Mouse (Mus musculus) myocyte (in vitro differentiated cells): ENCODE measurements around the gene Dnah6. TPM values are rescaled to one million over a fixed set of nuclear protein-coding genes. Genes with fewer than 3 reads are reported as not detected.

Experiments
- H3K27me3 ChIP-seq: one replicate; pipeline ENCODE4 v1.6.1; 2011; ENCODE audit not compliant: control insufficient read depth, insufficient read depth, insufficient read length
- H3K36me3 ChIP-seq: one replicate; pipeline ENCODE4 v1.6.1; 2011; ENCODE audit not compliant: control insufficient read depth, insufficient read depth
- H3K4me2 ChIP-seq: one replicate; pipeline ENCODE4 v1.6.1; 2011; ENCODE audit warnings: low read depth, control low read depth
- H3K4me3 ChIP-seq: one replicate; pipeline ENCODE4 v1.5.1; 2011; ENCODE audit warnings: mild to moderate bottlenecking, control low read depth, moderate library complexity
- H3K79me2 ChIP-seq: one replicate; pipeline ENCODE4 v1.6.1; 2011; ENCODE audit not compliant: control insufficient read depth, insufficient read depth
- H3ac ChIP-seq: one replicate; pipeline ENCODE4 v1.6.1; 2011; ENCODE audit not compliant: control insufficient read depth, insufficient read length
- CEBPB ChIP-seq: IDR thresholded peaks from 2 replicates; pipeline ENCODE4 v1.6.1; 2011; ENCODE audit warnings: mild to moderate bottlenecking, moderate library complexity; ENCODE audit not compliant: poor library complexity, insufficient read depth, severe bottlenecking
- E2F4 ChIP-seq: IDR thresholded peaks from one replicate; pipeline ENCODE4 v1.6.1; 2011; ENCODE audit warnings: mild to moderate bottlenecking, control low read depth, moderate library complexity; ENCODE audit not compliant: insufficient read depth
- MAX ChIP-seq: IDR thresholded peaks from one replicate; pipeline ENCODE4 v1.6.1; 2011; ENCODE audit warnings: low read depth, mild to moderate bottlenecking, control low read depth
- MYOD1 ChIP-seq, 3 experiments: IDR thresholded peaks; one replicate each; pipeline ENCODE4 v1.6.1; 2011; ENCODE audit warnings: control low read depth in 2 of 3, low read depth in 2 of 3, mild to moderate bottlenecking in 2 of 3, moderate library complexity in 1 of 3; ENCODE audit not compliant: insufficient read length in 2 of 3, control insufficient read depth in 1 of 3
- MYOG ChIP-seq, 3 experiments: IDR thresholded peaks; one replicate each; pipeline ENCODE4 v1.6.1; 2011; ENCODE audit warnings: control low read depth in 2 of 3, low read depth in 2 of 3, mild to moderate bottlenecking in 2 of 3; ENCODE audit not compliant: insufficient read length in 2 of 3, control insufficient read depth in 1 of 3, insufficient read depth in 1 of 3
- POLR2A ChIP-seq: IDR thresholded peaks from one replicate; pipeline ENCODE4 v1.6.1; 2011; ENCODE audit warnings: low read depth, mild to moderate bottlenecking, control low read depth, moderate library complexity; ENCODE audit not compliant: insufficient read length
- POLR2AphosphoS2 ChIP-seq: IDR thresholded peaks from one replicate; pipeline ENCODE4 v1.6.1; 2011; ENCODE audit warnings: low read depth, control low read depth; ENCODE audit not compliant: insufficient read length
- REST ChIP-seq: IDR thresholded peaks from one replicate; pipeline ENCODE4 v1.6.1; 2011; ENCODE audit warnings: mild to moderate bottlenecking, control low read depth, moderate library complexity; ENCODE audit not compliant: insufficient read depth, insufficient read length
- SRF ChIP-seq: IDR thresholded peaks from one replicate; pipeline ENCODE4 v1.6.1; 2011; ENCODE audit warnings: low read depth; ENCODE audit not compliant: control insufficient read depth, insufficient read length
- TCF12 ChIP-seq: IDR thresholded peaks from one replicate; pipeline ENCODE4 v1.6.1; 2011; ENCODE audit warnings: mild to moderate bottlenecking, control low read depth; ENCODE audit not compliant: poor library complexity, insufficient read depth, severe bottlenecking
- TCF3 ChIP-seq: IDR thresholded peaks from one replicate; pipeline ENCODE4 v1.6.1; 2011; ENCODE audit warnings: low read depth, control low read depth; ENCODE audit not compliant: insufficient read length
- USF1 ChIP-seq: IDR thresholded peaks from one replicate; pipeline ENCODE4 v1.6.1; 2011; ENCODE audit warnings: low read depth, mild to moderate bottlenecking, control low read depth, moderate library complexity
- polyA plus RNA-seq: library from polyadenylated mRNA; unstranded; fragments of >200 nt; fragmentation: generic; extraction: Trizol; gene quantifications from one replicate; pipeline ENCODE4 v1.2.1, GENCODE M21; 2012; ENCODE audit warnings: missing spikeins

The Dnah6 gene
- polyA plus RNA-seq, 1 experiment: 0.01 TPM

- peaks cover 34% of the 10 kb centered on the region for H3K79me2 ChIP-seq
- no peaks in the 10 kb centered on the region for H3K36me3 ChIP-seq
- no peaks in the 10 kb centered on the region for H3K27me3 ChIP-seq
- no peak for TF ChIP-seq TCF3
- TF ChIP-seq MYOG (IDR thresholded peaks at IDR 0.05; ENCODE audit: control insufficient read depth in 1 of 3, insufficient read depth in 1 of 3, insufficient read length in 2 of 3, low read depth in 2 of 3): no peak
- no peak for TF ChIP-seq POLR2A
- no peak for TF ChIP-seq TCF12
- TF ChIP-seq POLR2AphosphoS2: no peak
- TF ChIP-seq E2F4: no peak
- no peak overlapping the region for H3K4me3 ChIP-seq
- H3ac ChIP-seq: no peak overlapping the region
- H3K4me2 ChIP-seq: no peak overlapping the region
Measured at GRCm38 (mm10) chr6:73246821-73247220, 25.4 kb upstream of the Dnah6 start.

GRCm38 (mm10) chr6:73235650-73236049, 14.2 kb upstream of the Dnah6 start:
- no peaks in the 10 kb centered on the region for H3K27me3 ChIP-seq
- TF ChIP-seq TCF12 (no peak), POLR2AphosphoS2 (no peak), MYOD1 (IDR thresholded peaks at IDR 0.05; ENCODE audit: control insufficient read depth in 1 of 3, insufficient read length in 2 of 3, low read depth in 2 of 3) (no peak), USF1 (no peak), MAX (no peak), SRF (no peak), TCF3 (no peak), POLR2A (no peak), MYOG (IDR thresholded peaks at IDR 0.05; ENCODE audit: control insufficient read depth in 1 of 3, insufficient read depth in 1 of 3, insufficient read length in 2 of 3, low read depth in 2 of 3) (no peak), REST (no peak), CEBPB (no peak), E2F4 (no peak)
- H3K79me2 ChIP-seq: no peaks in the 10 kb centered on the region
- no peak overlapping the region for H3K4me3 ChIP-seq
- no peaks in the 10 kb centered on the region for H3K36me3 ChIP-seq
- H3ac ChIP-seq: no peak overlapping the region
- no peak overlapping the region for H3K4me2 ChIP-seq

GRCm38 (mm10) chr6:73234302-73234900, 12.9 kb upstream of the Dnah6 start:
- no peak for TF ChIP-seq E2F4
- TF ChIP-seq TCF12: no peak
- Histone ChIP-seq H3K27me3 (no peaks in the 10 kb centered on the region), H3K36me3 (no peaks in the 10 kb centered on the region), H3ac (no peak overlapping the region), H3K79me2 (no peaks in the 10 kb centered on the region), H3K4me3 (no peak overlapping the region), H3K4me2 (no peak overlapping the region)

GRCm38 (mm10) chr6:73233202-73233726, 11.8 kb upstream of the Dnah6 start:
- no peaks in the 10 kb centered on the region for H3K27me3 ChIP-seq
- no peak overlapping the region for H3K4me3 ChIP-seq
- no peaks in the 10 kb centered on the region for H3K79me2 ChIP-seq
- H3K36me3 ChIP-seq: no peaks in the 10 kb centered on the region
- TF ChIP-seq POLR2A (no peak), POLR2AphosphoS2 (no peak), CEBPB (no peak), MYOG (IDR thresholded peaks at IDR 0.05; ENCODE audit: control insufficient read depth in 1 of 3, insufficient read depth in 1 of 3, insufficient read length in 2 of 3, low read depth in 2 of 3) (no peak), MYOD1 (IDR thresholded peaks at IDR 0.05; ENCODE audit: control insufficient read depth in 1 of 3, insufficient read length in 2 of 3, low read depth in 2 of 3) (no peak), SRF (no peak), TCF12 (no peak), USF1 (no peak), REST (no peak), MAX (no peak), TCF3 (no peak), E2F4 (no peak)
- H3ac ChIP-seq: no peak overlapping the region
- no peak overlapping the region for H3K4me2 ChIP-seq

- H3K4me3 ChIP-seq: no peak overlapping the region
- TF ChIP-seq POLR2AphosphoS2: no peak
- TF ChIP-seq POLR2A: no peak
- TF ChIP-seq MYOG (IDR thresholded peaks at IDR 0.05; ENCODE audit: control insufficient read depth in 1 of 3, insufficient read depth in 1 of 3, insufficient read length in 2 of 3, low read depth in 2 of 3): no peak
- TF ChIP-seq MAX: no peak
- no peak for TF ChIP-seq SRF
- no peak for TF ChIP-seq CEBPB
- no peak for TF ChIP-seq TCF12
- no peak for TF ChIP-seq USF1
- TF ChIP-seq MYOD1 (IDR thresholded peaks at IDR 0.05; ENCODE audit: control insufficient read depth in 1 of 3, insufficient read length in 2 of 3, low read depth in 2 of 3): no peak
- no peak for TF ChIP-seq E2F4
- TF ChIP-seq REST: no peak
- TF ChIP-seq TCF3: no peak
- no peaks in the 10 kb centered on the region for H3K27me3 ChIP-seq
- H3K36me3 ChIP-seq: no peaks in the 10 kb centered on the region
- no peak overlapping the region for H3K4me2 ChIP-seq
- H3ac ChIP-seq: no peak overlapping the region
- no peaks in the 10 kb centered on the region for H3K79me2 ChIP-seq
Measured at GRCm38 (mm10) chr6:73232152-73232584, 10.7 kb upstream of the Dnah6 start.
